Mouse (Mus musculus) liver, embryonic 14.5 days (tissue): ENCODE results near the gene Lrp3.

Source experiments
- CTCF ChIP-seq: IDR thresholded peaks from 2 replicates; pipeline ENCODE4 v1.5.1; 2016; ENCODE audit warnings: antibody characterized with exemption, low read depth, control low read depth
- EP300 ChIP-seq: IDR thresholded peaks from 2 replicates; pipeline ENCODE4 v1.6.1; 2016; ENCODE audit warnings: antibody characterized with exemption, low read depth

GRCm38 (mm10) chr7:35235308-35235707 lies 20.0 kb upstream of the Lrp3 start:
- TF ChIP-seq CTCF (no peak), EP300 (no peak)
